Mouse (Mus musculus) gastrocnemius, adult 2 months (tissue): ENCODE measurements around the gene Rasa2. TPM values are rescaled to one million over a fixed set of nuclear protein-coding genes. Genes with fewer than 3 reads are reported as not detected.
"Not testable (repeated sequence)": the region's sequence is repeated elsewhere in the genome, so short reads cannot be mapped to it uniquely, and the experiment has no call there.

Experiments
- DNase-seq: peaks from one replicate; pipeline ENCODE4 v3.0.0; 2022
- H3K27ac ChIP-seq: fragments of 200-600 bp; 2 replicates; pipeline ENCODE4 v1.8.1; 2022; ENCODE audit warnings: mild to moderate bottlenecking
- H3K4me3 ChIP-seq: fragments of 200-600 bp; 2 replicates; pipeline ENCODE4 v1.8.1; 2022; ENCODE audit warnings: mild to moderate bottlenecking, moderate library complexity
- CTCF ChIP-seq: fragments of 200-600 bp; IDR thresholded peaks from 2 replicates; pipeline ENCODE4 v1.8.1; 2022; ENCODE audit warnings: antibody characterized with exemption, mild to moderate bottlenecking, moderate library complexity
- intact Hi-C: fragments of 180-260 bp; cut with DNase I; formaldehyde crosslinking; loops from one replicate; pipeline ENCODE4 v1.15.1; 2025
- long read RNA-seq, 2 experiments: library from polyadenylated mRNA; stranded (forward); transcript quantifications; one replicate each; pipeline ENCODE4 v2.0.0; 2021
- total RNA-seq, 2 experiments: library from RNA; stranded (reverse); gene quantifications; 2 replicates each; pipeline ENCODE4 v1.2.3; 2021

The Rasa2 gene
- 1 to 10 TPM; 3.2 to 3.6 TPM for total RNA-seq
- long read RNA-seq, experiment 1, partial matches to known transcripts, result 0 of 2 reads
- long read RNA-seq, experiment 1, other reads (novel, unspliced or antisense), result 2 of 2 reads
- long read RNA-seq, experiment 2, result 0 reads

GRCm38 (mm10) chr9:96631389-96632072, at the start of gene Rasa2:
Gene Rasa2, minus strand, starts transcription at chr9:96631617.
- intact Hi-C loops, result no loop called here
- DNase-seq, result peak; percentile 96
- TF ChIP-seq CTCF, result no peak
- Histone ChIP-seq H3K27ac (peak within 1 kb of the TSS; percentile 97), H3K4me3 (peak within 1 kb of the TSS; percentile 94)

- TF ChIP-seq CTCF, result no peak
- no peak for DNase-seq
- no peak overlapping the region for H3K4me3 ChIP-seq
- H3K27ac ChIP-seq, result no peak overlapping the region
- intact Hi-C loops, result no loop called here
Observed at GRCm38 (mm10) chr9:96678611-96679010, 47.2 kb upstream of the Rasa2 start.

GRCm38 (mm10) chr9:96677711-96678110, 46.3 kb upstream of the Rasa2 start:
- H3K27ac ChIP-seq, DNase-seq, H3K4me3 ChIP-seq, intact Hi-C loops: not testable (repeated sequence)

GRCm38 (mm10) chr9:96676671-96677070, 45.3 kb upstream of the Rasa2 start:
- H3K4me3 ChIP-seq, result no peak overlapping the region
- H3K27ac ChIP-seq, result no peak overlapping the region
- intact Hi-C loops, result no loop called here
- DNase-seq, result no peak
- no peak for TF ChIP-seq CTCF

- TF ChIP-seq CTCF, result no peak
Observed at GRCm38 (mm10) chr9:96675763-96676640, 44.6 kb upstream of the Rasa2 start.

GRCm38 (mm10) chr9:96675071-96675762, 43.8 kb upstream of the Rasa2 start:
- peak; percentile 69 for DNase-seq
- 0 out of 2 replicates have a peak overlapping the region, but pooled peaks have one; percentile 7 for H3K27ac ChIP-seq
- no peak overlapping the region for H3K4me3 ChIP-seq
- intact Hi-C loops, result loop anchor here (2.0 kb wide), 1 partner anchor 84 kb away; no protein-coding TSS in a partner anchor
- TF ChIP-seq CTCF, result peak; percentile 76

More at GRCm38 (mm10) chr9:96675763-96676640, 44.6 kb upstream of the Rasa2 start:
- Histone ChIP-seq H3K27ac (0 out of 2 replicates have a peak overlapping the region, but pooled peaks have one; percentile 7), H3K4me3 (no peak overlapping the region)
- intact Hi-C loops, result loop anchor here (2.0 kb wide), 1 partner anchor 83 kb away; no protein-coding TSS in a partner anchor
- DNase-seq, result no peak

GRCm38 (mm10) chr9:96674301-96674700, 42.9 kb upstream of the Rasa2 start:
- DNase-seq, result no peak
- intact Hi-C loops, result loop anchor here (2.0 to 5.0 kb wide), 2 partner anchors 84 to 102 kb away; no protein-coding TSS in a partner anchor
- H3K27ac ChIP-seq, result no peak overlapping the region
- H3K4me3 ChIP-seq, result no peak overlapping the region
- TF ChIP-seq CTCF, result no peak

GRCm38 (mm10) chr9:96672466-96672865, 41.0 kb upstream of the Rasa2 start:
- no peak overlapping the region for H3K4me3 ChIP-seq
- DNase-seq, result no peak
- intact Hi-C loops, result loop anchor here (5.0 kb wide), 1 partner anchor 100 kb away; no protein-coding TSS in a partner anchor
- no peak for TF ChIP-seq CTCF
- H3K27ac ChIP-seq, result no peak overlapping the region

GRCm38 (mm10) chr9:96671249-96671648, 39.8 kb upstream of the Rasa2 start:
- H3K4me3 ChIP-seq, result no peak overlapping the region
- no peak overlapping the region for H3K27ac ChIP-seq
- intact Hi-C loops, result loop anchor here (5.0 kb wide), 1 partner anchor 99 kb away; no protein-coding TSS in a partner anchor
- TF ChIP-seq CTCF, result no peak
- DNase-seq, result no peak

GRCm38 (mm10) chr9:96669877-96670276, 38.5 kb upstream of the Rasa2 start:
- Histone ChIP-seq H3K27ac (peak overlapping the region; percentile 85), H3K4me3 (peak overlapping the region; percentile 72)
- TF ChIP-seq CTCF, result peak; percentile 94; the same call in 1 of the 2 replicates
- peak; percentile 95 for DNase-seq
- intact Hi-C loops, result loop anchor here (2.0 to 5.0 kb wide), 2 partner anchors 98 to 149 kb away; no protein-coding TSS in a partner anchor

- TF ChIP-seq CTCF, result peak; percentile 65
- intact Hi-C loops, result loop anchor here (2.0 kb wide), 1 partner anchor 150 kb away; no protein-coding TSS in a partner anchor
- no peak overlapping the region for H3K27ac ChIP-seq
- DNase-seq, result peak; percentile 59
- no peak overlapping the region for H3K4me3 ChIP-seq
Observed at GRCm38 (mm10) chr9:96668628-96669027, 37.2 kb upstream of the Rasa2 start.
